Mouse (Mus musculus) heart, adult 2 months (tissue): ENCODE measurements around the gene Scn2b. TPM values are rescaled to one million over a fixed set of nuclear protein-coding genes. Genes with fewer than 3 reads are reported as not detected.

Source experiments
- DNase-seq, 2 experiments: peaks; one replicate each; pipeline ENCODE4 v3.0.0; 2021
- H3K27ac ChIP-seq: fragments of 200-600 bp; 2 replicates; pipeline ENCODE4 v1.8.1; 2022
- H3K27me3 ChIP-seq: fragments of 200-500 bp; 2 replicates; pipeline ENCODE4 v1.6.1; 2012; ENCODE audit warnings: mild to moderate bottlenecking, low read length, inconsistent platforms, mixed read lengths; ENCODE audit not compliant: control insufficient read depth, insufficient read depth
- H3K36me3 ChIP-seq: fragments of 200-500 bp; 2 replicates; pipeline ENCODE4 v1.6.1; 2012; ENCODE audit warnings: low read length, inconsistent platforms; ENCODE audit not compliant: control insufficient read depth, insufficient read depth
- H3K4me1 ChIP-seq: fragments of 200-500 bp; 2 replicates; pipeline ENCODE4 v1.6.1; 2011; ENCODE audit warnings: low read length; ENCODE audit not compliant: control insufficient read depth, insufficient read depth
- H3K4me3 ChIP-seq: fragments of 200-600 bp; 2 replicates; pipeline ENCODE4 v1.8.1; 2022
- H3K79me2 ChIP-seq: fragments of 200-500 bp; replicated peaks from 2 replicates; pipeline ENCODE4 v1.6.1; 2012; ENCODE audit warnings: mild to moderate bottlenecking, inconsistent platforms, low read length, moderate library complexity, mixed read lengths; ENCODE audit not compliant: control insufficient read depth, insufficient read depth
- H3K9ac ChIP-seq: fragments of 200-500 bp; 2 replicates; pipeline ENCODE4 v1.6.1; 2012; ENCODE audit warnings: low read depth, mild to moderate bottlenecking, control low read depth, inconsistent platforms, low read length, mixed read lengths
- CTCF ChIP-seq: fragments of 200-600 bp; IDR thresholded peaks from 2 replicates; pipeline ENCODE4 v1.8.1; 2022; ENCODE audit warnings: antibody characterized with exemption, mild to moderate bottlenecking, moderate library complexity
- EP300 ChIP-seq: fragments of 200-500 bp; IDR thresholded peaks from 2 replicates; pipeline ENCODE4 v1.6.1; 2011; ENCODE audit warnings: low read depth, low read length, control low read depth; ENCODE audit not compliant: insufficient read depth
- POLR2A ChIP-seq: fragments of 200-500 bp; IDR thresholded peaks from 2 replicates; pipeline ENCODE4 v1.6.1; 2011; ENCODE audit warnings: mild to moderate bottlenecking, low read depth, low read length, control low read depth; ENCODE audit not compliant: insufficient read depth
- WGBS: fragments of 180-500 bp; shearing (Covaris S2); methylation state at CpG from one replicate; pipeline ENCODE4 v1.1.7; 2018; 5-methylcytosine and 5-hydroxymethylcytosine counted together
- intact Hi-C: fragments of 180-260 bp; cut with DNase I; formaldehyde crosslinking; loops from one replicate; pipeline ENCODE4 v1.15.1; 2025
- polyA plus RNA-seq: library from polyadenylated mRNA; depleted of rRNA; stranded (reverse); fragments of >200 nt; gene quantifications from 2 replicates; pipeline ENCODE4 v1.2.3, GENCODE M21; 2012
- total RNA-seq, 2 experiments: library from RNA; stranded (reverse); gene quantifications; 2 replicates each; pipeline ENCODE4 v1.2.3; 2021

Gene Scn2b
- total and polyA plus RNA-seq, 3 experiments, result 0.31 to 1.3 (median 1.2) TPM

DNA sequence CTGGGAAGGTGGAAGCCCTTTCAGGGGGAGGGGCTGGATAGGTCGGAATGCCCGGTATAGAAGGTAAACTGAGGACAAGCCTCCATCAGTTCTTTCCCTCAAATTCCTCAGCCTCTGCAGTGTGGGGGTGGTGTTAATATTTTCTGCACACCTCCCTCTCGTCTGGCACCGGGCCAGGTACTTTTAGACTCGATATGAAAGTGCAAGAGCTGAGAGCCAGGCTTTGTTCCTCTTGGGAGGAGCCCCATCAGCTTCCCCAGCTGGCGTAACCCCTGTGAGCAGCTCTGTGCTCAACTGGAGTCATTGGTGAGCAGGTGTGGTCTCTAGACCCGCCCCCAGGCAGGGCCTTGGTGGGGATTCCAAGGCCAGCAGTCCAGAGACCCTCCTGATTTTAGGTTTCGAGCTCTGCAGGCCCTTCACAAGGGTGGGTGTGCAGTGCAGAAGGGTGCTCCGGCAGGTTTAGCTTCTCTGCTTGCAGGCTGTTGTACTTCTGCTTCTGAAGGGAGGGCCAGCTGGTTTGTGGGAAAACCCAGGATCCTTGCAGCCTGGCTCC lies 4.7 kb downstream of the Scn2b start:
- H3K27ac ChIP-seq, result no peak overlapping the region
- no peak for TF ChIP-seq EP300
- no peak for TF ChIP-seq POLR2A
- TF ChIP-seq CTCF, result no peak

DNA sequence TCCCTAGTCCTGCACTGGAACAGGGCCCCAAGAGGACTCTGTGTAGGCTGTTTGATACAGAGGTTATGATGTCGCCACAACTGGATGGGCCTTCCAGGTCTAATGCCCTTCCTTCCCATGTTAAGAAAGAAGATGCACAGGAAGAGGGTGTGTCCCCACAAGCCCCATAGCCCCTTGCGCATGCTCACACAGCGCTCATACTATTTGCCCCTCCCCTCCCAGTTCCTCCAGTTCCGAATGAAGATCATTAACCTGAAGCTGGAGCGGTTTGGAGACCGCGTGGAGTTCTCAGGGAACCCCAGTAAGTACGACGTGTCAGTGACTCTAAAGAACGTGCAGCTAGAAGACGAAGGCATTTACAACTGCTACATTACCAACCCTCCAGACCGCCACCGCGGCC lies 7.6 kb downstream of the Scn2b start:
- TF ChIP-seq POLR2A, result no peak
- no peak for TF ChIP-seq CTCF
- TF ChIP-seq EP300, result no peak
- Histone ChIP-seq H3K4me3 (no peak overlapping the region), H3K36me3 (no peaks in the 10 kb centered on the region), H3K79me2 (no peaks in the 10 kb centered on the region), H3K4me1 (peaks cover 1% of the 10 kb centered on the region; the same call in 1 of the 2 replicates), H3K9ac (no peak overlapping the region), H3K27ac (no peak overlapping the region), H3K27me3 (no peaks in the 10 kb centered on the region)
- DNase-seq, result no peak
- intact Hi-C loops, result no loop called here
- 87% methylated on average over 14 of the region's 14 CpGs for WGBS

More for the DNA sequence above, 4.7 kb downstream of the Scn2b start:
- H3K79me2 ChIP-seq, result no peaks in the 10 kb centered on the region
- H3K4me1 ChIP-seq, result peaks cover 1% of the 10 kb centered on the region; the same call in 1 of the 2 replicates
- H3K36me3 ChIP-seq, result no peaks in the 10 kb centered on the region
- intact Hi-C loops, result no loop called here
- no peaks in the 10 kb centered on the region for H3K27me3 ChIP-seq
- DNase-seq, result peak; percentile 44 to 70
- no peak overlapping the region for H3K9ac ChIP-seq
- H3K4me3 ChIP-seq, result no peak overlapping the region
- WGBS, result 22% methylated on average over 9 of the region's 9 CpGs

DNA sequence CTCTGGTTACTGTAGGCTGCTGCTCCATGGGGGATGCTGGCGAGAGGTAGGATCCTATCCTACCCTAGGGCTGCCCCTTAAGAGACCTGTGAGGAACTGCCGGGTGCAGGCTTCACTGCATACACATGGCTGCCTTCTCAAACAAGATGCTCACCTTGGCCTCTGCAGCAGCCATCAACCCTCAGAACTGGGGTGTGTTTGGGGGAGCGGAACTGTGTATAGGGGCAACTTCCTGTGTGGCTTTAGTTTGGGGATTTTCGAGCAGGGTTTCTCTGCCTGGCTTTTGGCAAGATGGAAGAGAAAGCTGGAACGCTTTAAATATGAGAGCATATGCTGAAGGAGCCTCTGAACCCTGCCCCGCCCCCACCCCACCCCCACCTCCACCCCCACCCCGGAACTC lies 9.4 kb downstream of the Scn2b start:
- intact Hi-C loops, result no loop called here
- H3K4me1 ChIP-seq, result peaks cover under 1% of the 10 kb centered on the region; the same call in 1 of the 2 replicates
- no peaks in the 10 kb centered on the region; the same call in 1 of the 2 replicates for H3K27me3 ChIP-seq
- DNase-seq, result no peak
- TF ChIP-seq CTCF (no peak), POLR2A (no peak), EP300 (no peak)
- 36% methylated on average over 7 of the region's 7 CpGs for WGBS
- no peaks in the 10 kb centered on the region for H3K79me2 ChIP-seq
- H3K4me3 ChIP-seq, result no peak overlapping the region
- no peaks in the 10 kb centered on the region for H3K36me3 ChIP-seq
- H3K9ac ChIP-seq, result no peak overlapping the region
- H3K27ac ChIP-seq, result no peak overlapping the region

DNA sequence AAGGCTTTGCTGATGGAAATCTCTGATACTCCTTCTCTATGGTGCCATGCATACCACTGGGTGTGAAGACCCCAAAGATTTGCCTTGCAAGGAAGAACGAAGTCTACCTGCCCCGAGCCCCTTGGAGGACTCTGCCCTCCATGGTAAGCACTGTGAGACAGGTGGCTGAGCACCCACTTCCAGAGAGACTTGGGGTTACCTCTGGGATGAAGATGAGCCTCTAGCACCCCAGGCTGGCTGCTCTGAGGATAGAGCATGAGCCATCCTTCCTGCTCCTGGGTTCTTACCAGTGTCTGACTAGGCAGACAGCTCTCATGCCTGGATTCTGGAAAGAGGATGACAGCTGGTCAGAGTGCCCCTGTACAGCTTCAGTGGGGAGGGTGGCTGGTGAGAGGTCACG lies 12.5 kb downstream of the Scn2b start:
- no peak for TF ChIP-seq CTCF
- no peak for TF ChIP-seq EP300
- no peak for TF ChIP-seq POLR2A
- H3K79me2 ChIP-seq, result no peaks in the 10 kb centered on the region
- no peaks in the 10 kb centered on the region for H3K36me3 ChIP-seq
- intact Hi-C loops, result loop anchor here (5.0 kb wide), 1 partner anchor 108 kb away; no protein-coding TSS in a partner anchor
- no peaks in the 10 kb centered on the region; the same call in 1 of the 2 replicates for H3K27me3 ChIP-seq
- H3K9ac ChIP-seq, result no peak overlapping the region
- no peak for DNase-seq
- 67% methylated on average over 3 of the region's 3 CpGs for WGBS
- H3K4me1 ChIP-seq, result no peaks in the 10 kb centered on the region
- H3K27ac ChIP-seq, result no peak overlapping the region
- no peak overlapping the region for H3K4me3 ChIP-seq

DNA sequence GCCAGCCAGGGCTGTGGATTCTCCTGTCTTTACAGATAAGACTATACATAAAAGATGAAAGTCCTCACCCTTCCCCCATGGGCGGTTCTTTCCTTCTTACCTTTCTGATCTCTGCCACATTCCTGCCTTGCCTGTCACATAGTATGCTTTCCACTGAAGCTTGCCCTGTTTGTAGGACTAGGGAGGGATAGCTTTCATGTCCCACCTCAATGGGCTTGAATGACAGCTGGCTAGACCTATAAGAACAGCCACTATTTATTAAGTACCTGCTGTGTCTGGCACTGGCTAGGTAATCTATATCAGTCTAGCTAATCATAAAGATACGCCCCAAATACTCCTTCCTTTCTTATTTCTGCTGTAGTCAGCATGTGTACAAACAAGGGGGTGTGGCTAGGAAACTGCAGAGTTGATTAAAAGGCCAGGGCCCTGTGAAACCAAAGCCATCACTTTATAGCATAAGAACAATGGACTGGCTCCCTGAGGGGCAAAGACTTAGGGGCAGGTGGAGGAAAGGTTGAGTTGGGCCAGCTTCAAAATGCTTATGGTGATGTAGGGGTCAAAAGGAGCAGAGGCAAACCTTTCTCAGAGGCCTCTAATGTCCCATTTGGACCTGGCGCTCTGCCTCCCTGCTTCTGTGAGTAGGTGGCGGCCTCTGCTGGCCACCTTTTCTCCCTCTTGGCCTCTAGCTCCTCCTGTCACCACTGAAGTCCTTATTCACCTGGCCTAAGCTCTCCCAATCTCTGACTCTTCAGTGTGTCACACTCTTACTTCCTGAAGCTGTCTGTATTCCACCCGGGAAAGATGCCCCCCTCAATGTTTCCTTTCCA lies 16.1 kb downstream of the Scn2b start:
- no peak for TF ChIP-seq POLR2A
- peak; percentile 76 for TF ChIP-seq CTCF
- TF ChIP-seq EP300, result 0 out of 2 replicates have a peak, but pooled peaks have one; percentile 28
- Histone ChIP-seq H3K79me2 (no peaks in the 10 kb centered on the region), H3K27me3 (peaks cover 3% of the 10 kb centered on the region), H3K4me3 (no peak overlapping the region), H3K27ac (no peak overlapping the region), H3K36me3 (no peaks in the 10 kb centered on the region), H3K4me1 (no peaks in the 10 kb centered on the region), H3K9ac (no peak overlapping the region)
- DNase-seq, result peak; percentile 57 to 68
- WGBS, result 29% methylated on average over 5 of the region's 5 CpGs
- intact Hi-C loops, result loop anchor here (5.0 kb wide), 1 partner anchor 111 kb away; no protein-coding TSS in a partner anchor
